Mouse (Mus musculus): ENCODE data around the gene Fermt3. TPM values are rescaled to one million over a fixed set of nuclear protein-coding genes. Genes with fewer than 3 reads are reported as not detected.

Gene Fermt3
- total RNA-seq, 2 experiments from 2014 or later: 4.0 to 4.5 TPM

DNA sequence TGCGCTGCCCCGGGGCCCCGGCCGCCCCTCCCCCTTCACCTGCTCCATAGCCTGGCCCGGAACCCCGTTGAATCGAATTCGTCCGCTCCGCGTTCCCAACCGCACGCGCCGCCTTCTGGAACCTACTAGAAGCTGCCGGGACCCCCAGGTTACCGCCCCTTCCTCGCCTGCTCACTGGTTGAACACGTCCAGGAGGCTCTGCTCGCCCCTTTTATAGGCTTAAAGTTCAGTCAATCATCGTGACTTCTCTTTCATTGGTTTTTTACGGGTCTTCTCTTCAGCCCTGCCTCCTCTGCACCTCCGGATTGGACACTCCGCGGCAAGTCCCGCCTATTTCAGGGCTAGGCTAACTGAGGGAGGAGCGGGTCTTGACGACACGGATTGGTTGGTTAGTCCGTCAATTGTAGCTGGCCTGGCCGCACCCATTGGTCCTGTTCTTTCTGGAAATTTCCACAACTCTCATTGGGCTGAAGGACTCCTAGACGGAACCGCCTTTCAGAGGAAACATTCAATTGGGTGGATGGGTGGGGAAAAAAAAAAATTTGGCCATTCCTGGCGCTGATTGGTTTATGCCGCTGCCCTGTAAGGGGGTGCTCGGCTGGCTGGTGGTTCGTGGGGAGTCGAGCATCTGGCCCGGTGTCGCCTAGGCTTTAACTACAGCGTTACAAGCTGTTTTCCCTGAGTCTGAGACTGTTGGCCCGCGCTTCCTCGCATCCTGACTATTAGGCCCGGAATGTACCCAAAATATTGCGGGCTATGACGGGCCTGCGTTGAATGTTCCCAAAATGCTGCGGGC is 20.8 kb upstream of the Fermt3 start, which contains the start of gene Stip1:
Gene Stip1 (minus strand): TSS at position 127 of the 796 bp plus-strand sequence.
- peak; percentile 99 for DNase-seq (ENCODE audit: low spot score in 2 of 2)

DNA sequence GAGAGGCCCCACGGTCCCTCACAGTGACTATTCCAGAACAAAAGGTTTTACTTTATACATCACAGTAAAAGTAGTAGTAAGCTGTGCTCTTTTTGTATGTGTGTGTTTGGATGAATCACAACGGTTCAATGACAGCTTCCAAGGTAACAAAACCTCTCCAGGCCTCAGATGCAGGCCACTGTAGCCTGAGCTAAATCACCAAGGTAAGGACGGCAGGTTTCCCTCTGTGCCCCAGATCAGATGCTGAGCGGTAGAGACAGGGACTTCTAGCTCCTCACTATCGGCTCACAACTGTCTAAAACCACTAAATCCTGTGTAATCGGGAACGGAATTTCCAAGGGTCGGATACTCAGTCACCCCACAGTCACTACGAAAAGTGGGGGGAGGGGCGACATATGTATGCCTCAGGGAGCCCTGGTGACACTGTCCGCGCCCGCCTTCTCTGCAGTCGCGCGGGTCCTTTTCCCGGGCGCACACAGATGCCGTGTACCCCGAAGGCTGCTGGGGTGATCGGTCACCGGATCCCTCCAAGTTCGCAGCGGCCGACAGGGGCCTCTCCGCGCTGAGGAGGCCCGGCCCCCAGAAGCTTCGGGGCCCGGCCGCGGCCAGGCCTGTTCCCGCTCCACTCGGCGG is 19.9 kb upstream of the Fermt3 start:
- peak in 1 of 2 experiments; percentile 38 for DNase-seq (ENCODE audit: low spot score in 2 of 2)

GRCm38 (mm10) chr19:7034006-7034405 is 14.7 kb upstream of the Fermt3 start:
- DNase-seq (ENCODE audit: low spot score in 2 of 2): no peak

DNA sequence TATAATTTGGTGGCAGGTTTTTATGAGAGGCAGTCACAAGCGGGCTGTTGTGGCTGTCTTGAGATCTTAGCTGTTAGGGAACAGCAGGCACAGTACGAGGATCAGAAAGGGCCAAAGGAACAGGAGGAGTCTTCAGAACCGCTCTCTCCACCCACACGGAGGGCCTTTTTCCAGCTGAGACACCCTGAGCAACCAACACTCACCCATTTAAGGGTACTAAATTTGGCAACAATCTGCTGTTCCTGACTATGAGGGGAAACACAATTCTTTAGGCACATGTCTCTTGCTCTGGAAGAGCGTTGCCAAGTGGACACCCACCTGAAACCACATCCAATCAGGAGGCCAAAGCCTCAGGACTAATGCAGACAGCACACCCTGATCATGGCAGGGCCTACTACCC is 10.3 kb upstream of the Fermt3 start:
- DNase-seq (ENCODE audit: low spot score in 2 of 2): peak; percentile 66 to 80

GRCm38 (mm10) chr19:7020224-7020641 is 964 bp upstream of the Fermt3 start:
- peak in 1 of 2 experiments; percentile 22 for DNase-seq (ENCODE audit: low spot score in 2 of 2)

DNA sequence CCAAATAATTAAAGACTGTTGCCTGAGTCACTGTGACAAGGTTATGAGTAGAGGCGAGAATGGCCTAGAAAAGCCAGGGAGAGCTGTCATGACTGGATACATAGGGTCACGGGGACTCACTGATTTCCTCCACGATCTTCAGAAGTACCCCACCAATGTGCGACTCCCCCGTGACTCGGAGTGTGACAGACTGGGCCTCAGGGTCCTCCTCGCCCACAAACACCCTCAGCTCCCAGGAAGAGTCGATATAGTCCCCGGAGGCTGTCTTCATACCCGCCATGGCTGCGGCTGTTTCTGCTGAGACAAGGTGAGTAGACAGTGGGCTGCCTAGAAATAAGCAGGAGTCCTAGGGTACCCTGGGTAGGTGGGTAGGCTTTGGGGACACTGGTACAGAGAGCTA is 723 bp downstream of the Fermt3 start:
- DNase-seq (ENCODE audit: low spot score in 2 of 2): no peak

DNA sequence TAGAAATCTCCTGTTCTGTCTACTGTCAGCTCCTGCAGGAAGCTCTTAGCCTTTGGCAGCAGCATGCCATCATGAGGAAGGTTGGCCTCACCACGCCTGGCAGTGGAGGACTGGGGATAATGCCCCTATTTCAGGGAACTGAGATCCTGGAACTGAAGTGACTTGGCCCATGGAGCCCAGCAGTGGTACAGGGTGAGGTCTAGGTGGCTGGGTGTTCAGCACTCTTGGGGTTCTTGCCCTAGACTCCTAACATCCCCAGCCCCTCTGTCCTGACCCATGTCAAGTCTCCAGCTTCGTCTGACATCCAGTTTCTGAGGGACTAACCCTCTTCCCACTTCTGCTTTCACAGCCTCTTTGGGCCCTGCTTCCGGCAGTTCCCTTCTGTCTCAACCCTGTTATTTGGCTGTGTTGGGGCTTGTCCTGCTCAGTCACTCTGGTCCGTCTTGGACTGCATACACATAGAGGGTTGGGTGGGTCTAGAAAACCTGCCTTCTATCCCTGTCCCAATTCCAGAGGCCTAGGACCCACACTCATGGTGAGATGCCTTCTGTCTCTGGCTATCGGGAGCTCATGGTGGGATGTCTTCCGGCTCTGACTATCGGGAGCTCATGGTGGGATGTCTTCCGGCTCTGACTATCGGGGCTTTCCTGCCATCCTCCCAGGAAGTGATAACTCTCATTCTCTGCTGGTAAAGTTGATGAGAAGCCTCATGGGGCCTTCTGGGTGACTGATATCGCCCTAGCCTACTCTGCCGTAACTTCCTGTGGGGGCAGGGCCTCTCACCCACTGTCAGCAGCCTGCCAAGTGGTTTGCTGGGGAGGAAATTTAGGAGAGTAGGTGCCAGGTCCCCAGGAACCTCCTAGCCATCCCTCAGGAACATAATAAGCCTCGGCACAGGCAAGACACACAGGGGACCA is 1.5 kb downstream of the Fermt3 start:
- no peak for DNase-seq (ENCODE audit: low spot score in 2 of 2)

DNA sequence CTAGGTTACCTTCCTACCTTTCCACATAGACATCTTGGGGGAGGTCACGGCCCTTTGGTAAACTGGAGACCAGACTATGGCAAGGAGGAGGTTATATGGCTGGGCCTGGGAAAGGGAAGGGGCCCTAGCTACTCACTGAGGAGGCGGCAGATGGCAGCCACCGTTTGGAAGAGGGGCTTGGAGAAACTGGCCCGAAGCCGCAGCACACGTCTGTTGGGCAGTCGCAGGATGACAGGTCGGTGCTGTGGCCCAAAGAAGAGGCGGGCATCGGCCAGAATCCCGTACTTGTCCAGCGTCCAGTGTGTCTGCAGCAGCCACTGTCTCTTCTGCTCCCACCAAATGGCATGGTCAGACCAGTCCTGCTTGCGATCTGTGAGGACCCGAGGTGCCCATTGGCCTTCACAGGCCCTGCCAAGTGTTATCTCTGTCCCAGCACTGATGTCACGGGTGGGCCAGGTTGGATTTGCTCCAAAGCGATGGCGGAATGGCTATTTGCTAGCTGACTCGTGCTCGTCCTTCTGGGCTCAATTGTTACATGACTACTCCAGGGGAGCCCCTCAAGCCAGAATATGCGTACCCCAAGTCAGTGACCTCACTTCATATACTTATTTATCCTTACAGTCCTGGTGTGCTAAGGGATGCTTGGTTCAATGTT is 4.7 kb downstream of the Fermt3 start:
- no peak for DNase-seq (ENCODE audit: low spot score in 2 of 2)

DNA sequence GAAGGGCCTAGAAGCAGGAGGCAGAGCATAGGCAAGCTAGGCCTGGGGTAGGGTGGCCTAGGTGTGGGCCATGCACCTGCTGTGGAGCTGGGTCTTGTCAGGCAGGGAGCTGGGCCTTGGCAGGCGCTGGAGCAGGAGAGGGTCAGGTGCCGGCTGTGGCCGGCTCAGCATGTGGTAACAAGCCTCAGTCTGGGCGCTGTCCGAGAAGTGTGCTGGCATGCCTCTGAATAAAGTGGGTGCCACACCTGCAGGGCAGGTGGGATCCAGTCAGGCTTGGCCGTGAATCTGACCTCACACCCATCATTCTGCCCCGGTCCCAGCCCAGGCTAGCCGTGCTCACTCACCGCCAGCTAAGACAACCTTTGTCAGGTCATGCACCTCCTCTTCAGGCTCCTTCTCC is 5.3 kb downstream of the Fermt3 start:
- DNase-seq (ENCODE audit: low spot score in 2 of 2): no peak

DNA sequence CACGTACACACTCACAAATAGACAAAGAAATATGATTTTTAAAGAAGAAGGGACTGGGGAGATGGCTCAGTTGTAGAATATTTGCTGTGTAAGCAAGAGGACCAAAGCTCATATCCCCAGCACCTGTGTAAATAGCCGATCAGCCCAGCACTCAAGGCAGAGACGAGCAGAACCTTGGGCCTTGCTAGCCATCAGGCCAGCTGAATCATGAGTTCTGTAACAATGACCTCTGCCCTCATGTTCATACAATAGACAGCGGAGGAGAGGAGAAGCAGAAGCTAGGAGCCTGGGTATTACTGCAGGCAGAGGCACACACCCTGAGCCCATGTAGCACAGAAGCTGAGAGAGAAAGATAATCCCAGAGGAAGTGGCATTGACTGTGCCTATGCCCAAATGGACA is 6.8 kb downstream of the Fermt3 start:
- no peak for DNase-seq (ENCODE audit: low spot score in 2 of 2)

DNA sequence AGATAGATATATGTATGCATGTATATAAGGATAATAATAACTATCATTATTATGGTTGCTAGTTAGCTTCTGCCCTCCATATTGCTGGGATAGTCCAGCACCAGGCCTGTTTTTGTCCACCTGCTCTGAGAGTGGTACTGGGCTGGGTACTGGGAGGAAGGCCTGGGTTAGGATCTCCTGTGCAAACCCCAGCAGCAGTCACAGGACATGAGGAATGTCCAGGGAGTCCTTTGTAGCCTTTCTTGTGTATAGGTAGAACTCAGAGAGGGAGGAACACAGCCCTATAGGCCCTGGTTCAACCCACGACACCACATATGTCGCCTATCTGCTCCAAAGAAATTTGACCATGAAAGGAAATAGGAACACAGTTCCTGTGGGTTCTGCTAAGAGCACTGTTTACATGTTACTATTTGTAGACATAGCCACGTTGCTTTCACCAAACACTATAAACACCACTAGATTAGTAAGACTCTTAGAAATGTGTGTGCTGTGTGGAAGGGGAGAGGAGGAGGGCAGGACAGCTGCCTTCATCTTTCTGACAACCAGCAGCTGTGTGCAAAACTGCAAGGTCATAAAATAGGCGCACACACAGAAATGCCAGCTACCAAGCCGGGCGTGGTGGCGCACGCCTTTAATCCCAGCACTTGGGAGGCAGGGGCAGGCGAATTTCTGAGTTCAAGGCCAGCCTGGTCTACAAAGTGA is 12.2 kb downstream of the Fermt3 start:
- no peak for DNase-seq (ENCODE audit: low spot score in 2 of 2)

DNA sequence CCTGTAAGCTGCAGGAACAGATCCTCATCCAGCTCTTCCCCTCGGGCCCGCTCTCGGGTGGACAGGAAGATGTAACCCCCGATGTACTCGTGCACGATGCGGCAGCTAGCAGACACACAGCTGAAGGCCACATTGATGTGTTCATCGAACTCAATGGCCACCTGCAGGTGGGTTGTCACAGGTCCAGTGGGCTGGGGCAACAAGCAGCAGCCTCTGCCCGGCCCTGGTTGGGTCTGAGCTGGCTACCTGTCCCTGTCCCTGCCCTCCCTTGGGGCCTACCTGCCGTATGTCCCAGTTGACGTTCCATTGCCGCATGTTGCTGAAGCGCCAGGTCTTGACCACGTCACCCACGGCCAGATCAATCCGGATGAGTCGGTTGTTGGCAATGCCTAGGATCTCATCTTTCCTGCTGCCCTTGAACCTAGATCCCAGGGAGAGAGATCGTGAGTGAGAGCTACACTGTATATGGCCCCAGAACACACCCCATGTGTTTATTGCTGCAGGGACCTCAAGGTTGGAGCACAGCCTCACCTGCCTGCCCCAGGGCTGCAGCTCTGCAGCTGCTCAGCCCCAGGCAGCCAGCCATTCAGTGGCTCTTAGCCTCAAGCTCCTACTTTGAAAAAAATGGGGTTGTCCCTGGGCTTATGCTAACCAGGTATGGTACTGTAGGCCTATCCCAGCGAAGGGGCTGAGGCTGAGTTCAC is 19.8 kb downstream of the Fermt3 start:
- no peak for DNase-seq (ENCODE audit: low spot score in 2 of 2)

DNA sequence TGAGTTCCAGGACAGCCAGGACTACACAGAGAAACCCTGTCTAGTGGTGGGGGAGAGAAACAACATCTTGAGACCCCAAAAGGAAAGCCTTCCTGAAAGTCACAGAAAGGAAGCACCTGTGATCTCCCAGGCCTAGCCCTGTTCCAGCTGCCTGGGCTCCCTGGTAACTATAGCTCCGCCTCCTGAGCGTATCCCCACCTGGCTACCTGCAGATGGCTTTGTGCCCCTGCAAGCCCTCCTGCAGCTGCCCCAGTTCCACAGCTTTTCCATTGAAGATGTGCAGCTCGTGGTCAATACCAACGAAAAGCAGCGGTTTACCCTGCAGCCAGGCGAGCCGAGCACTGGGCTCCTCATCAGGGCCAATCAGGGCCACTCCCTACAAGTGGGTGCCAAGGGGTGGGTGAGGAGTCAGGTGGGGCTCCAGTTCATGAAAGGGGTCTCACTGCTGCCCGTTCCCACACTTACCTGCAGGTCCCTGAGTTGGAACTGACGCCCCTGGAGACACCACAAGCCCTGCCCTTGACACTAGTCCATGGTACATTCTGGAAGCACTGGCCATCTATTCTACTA is 21.5 kb downstream of the Fermt3 start:
- DNase-seq (ENCODE audit: low spot score in 2 of 2): no peak

DNA sequence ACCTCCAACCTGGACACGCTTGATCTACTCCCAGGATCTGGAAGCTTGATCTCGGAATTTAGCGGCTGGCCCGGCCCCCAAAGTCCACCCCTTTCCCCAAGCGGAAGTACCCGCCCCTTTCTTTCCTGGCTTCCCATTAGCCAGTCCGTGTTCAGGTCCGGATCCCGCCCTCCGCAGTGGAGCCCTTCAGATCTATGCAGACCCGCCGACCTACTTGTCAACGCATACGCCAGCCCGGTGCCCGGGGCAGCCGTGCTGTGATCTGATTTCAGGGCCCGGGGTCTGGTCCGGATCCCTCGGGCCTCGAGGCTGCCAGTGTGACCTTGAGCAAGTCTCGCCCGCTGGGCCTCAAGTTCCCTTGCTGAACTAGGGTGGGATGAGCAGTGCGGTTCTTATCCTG is 23.3 kb downstream of the Fermt3 start, which contains the start of the genes Nudt22 and Trpt1:
Gene Nudt22 (minus strand): TSS at position 112 of the 400 bp plus-strand sequence.
Gene Trpt1 (plus strand): TSS at position 126 of the 400 bp plus-strand sequence.
- peak; percentile 82 to 87 for DNase-seq (ENCODE audit: low spot score in 2 of 2)

DNA sequence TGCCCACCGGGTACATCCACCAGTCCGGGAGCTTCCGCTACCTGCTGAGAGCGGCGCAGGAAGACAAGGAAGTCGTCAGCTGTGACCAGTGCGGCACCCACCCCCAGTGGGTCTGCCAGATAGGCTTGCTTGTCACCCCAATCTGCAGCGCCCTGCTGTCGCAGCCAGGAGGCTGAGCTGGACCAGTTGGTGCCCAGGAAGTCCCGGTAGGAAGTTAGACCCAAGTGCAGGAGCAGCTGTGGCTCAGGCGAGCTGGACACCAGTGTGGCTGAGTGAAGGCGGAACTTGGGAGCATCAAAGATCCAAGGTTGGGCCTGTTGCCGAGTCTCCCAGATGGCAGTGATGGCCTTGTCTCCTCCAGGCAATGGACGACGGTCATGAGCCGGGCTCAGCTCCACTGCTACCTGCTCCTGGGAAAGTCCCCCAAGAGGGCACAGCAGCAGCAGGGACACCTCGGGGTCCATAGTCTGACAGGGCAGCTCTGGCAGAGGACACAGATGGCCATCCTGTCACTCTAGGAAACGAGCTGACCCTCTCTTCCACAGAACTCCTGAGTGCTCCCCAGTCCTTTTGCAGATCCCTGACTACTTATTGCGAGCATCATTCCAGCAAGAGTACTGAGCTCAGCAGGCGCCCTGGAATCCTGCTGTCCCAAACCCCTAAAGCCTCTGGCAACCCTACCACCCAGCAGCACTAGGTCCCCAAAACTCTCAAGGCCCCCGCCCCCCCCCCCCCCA is 23.8 kb downstream of the Fermt3 start:
- no peak for DNase-seq (ENCODE audit: low spot score in 2 of 2)

- DNase-seq (ENCODE audit: low spot score in 2 of 2): no peak
These were observed 24.8 kb downstream of the Fermt3 start for GRCm38 (mm10) chr19:6994489-6994888.

GRCm38 (mm10) chr19:6994002-6994401 is 25.3 kb downstream of the Fermt3 start:
- no peak for DNase-seq (ENCODE audit: low spot score in 2 of 2)

DNA sequence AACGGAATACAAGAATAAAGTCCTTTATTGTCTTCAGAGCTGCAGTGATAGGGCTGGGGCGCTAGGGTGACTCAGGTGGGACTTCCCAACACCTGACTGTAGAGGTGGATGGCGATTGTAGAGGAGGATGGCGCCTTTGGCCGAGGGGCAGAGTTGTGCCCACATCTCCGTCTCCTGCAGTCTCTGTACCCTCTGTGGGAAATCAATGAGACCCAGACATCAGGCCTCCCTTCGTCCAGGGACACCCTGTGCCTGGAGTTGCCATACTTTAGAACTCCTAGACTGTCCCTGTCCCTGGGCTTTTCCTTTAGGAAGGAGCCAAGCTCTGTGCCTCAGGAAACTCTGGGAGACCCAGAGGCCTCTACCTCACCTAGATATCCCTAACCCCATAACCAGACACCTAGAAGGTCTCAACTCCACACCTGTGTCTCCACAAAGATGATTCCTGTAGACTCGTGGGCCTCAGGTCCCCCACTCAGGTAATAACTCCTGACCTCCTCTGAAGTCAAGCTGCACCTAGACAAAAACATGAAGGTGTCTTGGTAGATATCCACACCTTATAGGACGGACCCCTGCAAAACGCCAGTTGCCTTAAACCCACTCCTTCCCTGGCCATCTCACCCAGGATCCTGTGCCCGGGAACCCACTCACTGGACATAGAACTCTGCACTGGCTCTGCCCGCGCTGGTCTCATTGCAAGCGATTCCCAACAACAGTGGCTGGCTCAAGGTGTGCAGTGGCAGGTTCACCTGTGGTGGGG is 26.1 kb downstream of the Fermt3 start:
- no peak for DNase-seq (ENCODE audit: low spot score in 2 of 2)
